In the genomic region with DNA sequence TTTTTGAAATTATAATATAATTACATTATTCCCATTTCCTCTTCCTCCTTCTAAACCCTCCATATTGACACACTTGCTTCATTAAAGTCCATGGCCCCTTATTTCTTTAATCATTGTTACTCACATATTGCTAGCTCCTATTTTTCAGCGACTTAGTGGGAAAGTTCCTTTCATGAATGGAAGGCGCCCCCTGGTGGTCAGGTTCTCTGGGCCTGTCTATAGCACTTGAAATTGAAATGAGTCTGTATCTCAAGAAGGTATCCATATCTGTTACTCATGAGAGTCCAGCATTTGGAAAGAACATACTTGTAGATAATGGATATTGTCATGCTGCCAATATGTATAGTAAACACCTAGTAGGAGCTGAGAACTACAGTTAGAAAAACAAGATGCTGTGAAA, we compare ENCODE assay signal across 9 mouse cellular contexts.
DNase-seq lines count a peak whose midpoint lies in the region; ATAC-seq and TF ChIP-seq lines count a peak whose summit lies in the region.
"Had no signal": no experiment of that assay in that cellular context is flagged by ENCODE, and none has a peak within 500 bp of the region (broad histone marks: within the 10 kb centered on the region; RNA-seq: fewer than 3 reads in every experiment).

No protein-coding gene starts in this region.

- H3K4me1 ChIP-seq in bone marrow, adult 2 months (ENCODE audit: control insufficient read depth, insufficient read depth, low read length), result no peaks in the 10 kb centered on the region
- H3K4me1 ChIP-seq in forebrain, embryonic 14.5 days (ENCODE audit: control insufficient read depth, insufficient read depth, low read length), result no peaks in the 10 kb centered on the region
- H3K4me1 ChIP-seq in limb, embryonic 11.5 days (ENCODE audit: control insufficient read depth, insufficient read depth, low read length), result no peaks in the 10 kb centered on the region
- H3K4me1 ChIP-seq in neural tube, embryonic 12.5 days, result no peaks in the 10 kb centered on the region
- H3K4me1 ChIP-seq: embryonic facial prominence, embryonic 15.5 days had no signal

- ATAC-seq in forebrain, embryonic 14.5 days, result peak; percentile 77
- ATAC-seq in limb, embryonic 11.5 days (ENCODE audit: insufficient number of reproducible peaks, low FRiP score, low TSS enrichment, low read depth), result no peak
- ATAC-seq in neural tube, embryonic 12.5 days (ENCODE audit: low FRiP score, low read depth), result peak; percentile 61; the same call in 1 of the 2 replicates

- 2% methylated on average over 2 of the region's 2 CpGs for WGBS in bone marrow, adult 2 months
- WGBS in forebrain, embryonic 14.5 days, result 3% methylated on average over 2 of the region's 2 CpGs
- 3% methylated on average over 2 of the region's 2 CpGs for WGBS in limb, embryonic 11.5 days
- WGBS in neural tube, embryonic 12.5 days, result 6% methylated on average over 2 of the region's 2 CpGs

- no peak overlapping the region for H3K4me2 ChIP-seq in forebrain, embryonic 14.5 days (ENCODE audit: low read length)
- H3K4me2 ChIP-seq in limb, embryonic 11.5 days (ENCODE audit: low read depth, severe bottlenecking), result no peak overlapping the region
- H3K4me2 ChIP-seq in neural tube, embryonic 12.5 days (replicated peaks), result no peak overlapping the region
- H3K4me2 ChIP-seq: embryonic facial prominence, embryonic 15.5 days had no signal

- no peaks in the 10 kb centered on the region for H3K9me3 ChIP-seq in forebrain, embryonic 14.5 days (replicated peaks; ENCODE audit: control insufficient read depth, low read length)
- H3K9me3 ChIP-seq in limb, embryonic 11.5 days (ENCODE audit: control insufficient read depth, low read length), result no peaks in the 10 kb centered on the region
- H3K9me3 ChIP-seq in neural tube, embryonic 12.5 days, result no peaks in the 10 kb centered on the region
- H3K9me3 ChIP-seq: embryonic facial prominence, embryonic 15.5 days had no signal

- no peaks in the 10 kb centered on the region for H3K27me3 ChIP-seq in forebrain, embryonic 14.5 days (replicated peaks; ENCODE audit: control insufficient read depth, insufficient read depth, low read length)
- no peaks in the 10 kb centered on the region for H3K27me3 ChIP-seq in limb, embryonic 11.5 days (ENCODE audit: control insufficient read depth, insufficient read depth, low read length)
- no peaks in the 10 kb centered on the region for H3K27me3 ChIP-seq in neural tube, embryonic 12.5 days (replicated peaks)
- H3K27me3 ChIP-seq: embryonic facial prominence, embryonic 15.5 days had no signal

- H3K4me3 ChIP-seq in bone marrow, adult 2 months (replicated peaks; ENCODE audit: control insufficient read depth, low read depth, low read length), result no peak overlapping the region
- no peak overlapping the region for H3K4me3 ChIP-seq in forebrain, embryonic 14.5 days (ENCODE audit: low read depth, low read length)
- H3K4me3 ChIP-seq in limb, embryonic 11.5 days (ENCODE audit: low read depth, low read length), result no peak overlapping the region
- no peak overlapping the region for H3K4me3 ChIP-seq in neural tube, embryonic 12.5 days
- H3K4me3 ChIP-seq: embryonic facial prominence, embryonic 15.5 days had no signal

- no peak for TF ChIP-seq POLR2A in bone marrow, adult 2 months (IDR thresholded peaks at IDR 0.05; ENCODE audit: borderline replicate concordance, control insufficient read depth, low read depth, low read length)

- H3K27ac ChIP-seq in bone marrow, adult 2 months (ENCODE audit: control insufficient read depth, insufficient read depth, low read depth, low read length, poor library complexity), result no peak overlapping the region
- no peak overlapping the region for H3K27ac ChIP-seq in forebrain, embryonic 14.5 days (ENCODE audit: low read depth, low read length)
- no peak overlapping the region for H3K27ac ChIP-seq in limb, embryonic 11.5 days (replicated peaks; ENCODE audit: low read depth, low read length)
- no peak overlapping the region for H3K27ac ChIP-seq in neural tube, embryonic 12.5 days
- H3K27ac ChIP-seq: embryonic facial prominence, embryonic 15.5 days had no signal

- no peaks in the 10 kb centered on the region for H3K36me3 ChIP-seq in forebrain, embryonic 14.5 days (ENCODE audit: control insufficient read depth, insufficient read depth, low read length)
- no peaks in the 10 kb centered on the region for H3K36me3 ChIP-seq in limb, embryonic 11.5 days (ENCODE audit: control insufficient read depth, insufficient read depth, low read length)
- no peaks in the 10 kb centered on the region for H3K36me3 ChIP-seq in neural tube, embryonic 12.5 days
- H3K36me3 ChIP-seq: embryonic facial prominence, embryonic 15.5 days had no signal

- DNase-seq in left cerebral cortex, adult 18-20 months (ENCODE audit: low spot score in 2 of 2), result peak; percentile 62 to 65
- no peak for DNase-seq in left cerebral cortex, adult 11 months (ENCODE audit: low spot score)
- DNase-seq in forebrain, embryonic 14.5 days (ENCODE audit: low spot score), result peak; percentile 79
- DNase-seq in induced T-regulatory cell, adult 2 months (ENCODE audit: low read depth), result peak; percentile 22
- DNase-seq in limb, embryonic 11.5 days (ENCODE audit: low spot score), result peak; percentile 85
- peak; percentile 26 for DNase-seq in thymus, postnatal 0 days (ENCODE audit: low spot score)

- peak; percentile 54 for TF ChIP-seq CTCF in bone marrow, adult 2 months (IDR thresholded peaks at IDR 0.05; ENCODE audit: control insufficient read depth, insufficient read depth, low read length)

- H3K9ac ChIP-seq in forebrain, embryonic 14.5 days (ENCODE audit: low read length), result no peak overlapping the region
- no peak overlapping the region for H3K9ac ChIP-seq in limb, embryonic 11.5 days (ENCODE audit: low read length)
- H3K9ac ChIP-seq in neural tube, embryonic 12.5 days, result no peak overlapping the region
- H3K9ac ChIP-seq: embryonic facial prominence, embryonic 15.5 days had no signal
